Mouse (Mus musculus) right cerebral cortex, adult 2 months (tissue): ENCODE results near the gene Klk13.
"Not testable (repeated sequence)": the region's sequence is repeated elsewhere in the genome, so short reads cannot be mapped to it uniquely, and the experiment has no call there.

Experiments
- DNase-seq, 2 experiments: peaks; one replicate each; pipeline ENCODE4 v3.0.0; 2021 to 2022; ENCODE audit warnings: low spot score in 2 of 2

Klk13 gene

GRCm38 (mm10) chr7:43712267-43712666, at the start of gene Klk13:
TSS of gene Klk13 (plus strand) at chr7:43712567.
- no peak for DNase-seq

GRCm38 (mm10) chr7:43662804-43663203, 49.6 kb upstream of the Klk13 start:
- no peak for DNase-seq

- DNase-seq = not testable (repeated sequence)
Observed at GRCm38 (mm10) chr7:43667221-43667620, 45.1 kb upstream of the Klk13 start.

GRCm38 (mm10) chr7:43668582-43668981, 43.8 kb upstream of the Klk13 start:
- DNase-seq = no peak

GRCm38 (mm10) chr7:43671064-43671808, 41.1 kb upstream of the Klk13 start:
- DNase-seq = peak in 1 of 2 experiments; percentile 4

GRCm38 (mm10) chr7:43671809-43672580, 40.4 kb upstream of the Klk13 start, which contains the start of gene Ctu1:
TSS of gene Ctu1 (plus strand) at chr7:43672016.
- peak; percentile 90 to 93 for DNase-seq

GRCm38 (mm10) chr7:43672581-43673260, 39.6 kb upstream of the Klk13 start:
- DNase-seq = peak in 1 of 2 experiments; percentile 7

GRCm38 (mm10) chr7:43675091-43675490, 37.3 kb upstream of the Klk13 start:
- DNase-seq = no peak

- DNase-seq = peak; percentile 48 to 54
Observed at GRCm38 (mm10) chr7:43678517-43678916, 33.9 kb upstream of the Klk13 start.

- peak; percentile 74 to 75 for DNase-seq
Observed at GRCm38 (mm10) chr7:43680960-43681359, 31.4 kb upstream of the Klk13 start.

GRCm38 (mm10) chr7:43682511-43682910, 29.9 kb upstream of the Klk13 start:
- not testable (repeated sequence) for DNase-seq

- no peak for DNase-seq
Observed at GRCm38 (mm10) chr7:43685088-43685487, 27.3 kb upstream of the Klk13 start.

- no peak for DNase-seq
Observed at GRCm38 (mm10) chr7:43690118-43690517, 22.2 kb upstream of the Klk13 start, which contains the start of gene Klk14. TSS of gene Klk14 (plus strand) at chr7:43690418.

- no peak for DNase-seq
Observed at GRCm38 (mm10) chr7:43710031-43710430, 2.3 kb upstream of the Klk13 start.

GRCm38 (mm10) chr7:43712917-43713316, 550 bp downstream of the Klk13 start:
- no peak for DNase-seq

GRCm38 (mm10) chr7:43713741-43714351, 1.5 kb downstream of the Klk13 start:
- no peak for DNase-seq

GRCm38 (mm10) chr7:43747788-43748187, 35.4 kb downstream of the Klk13 start:
- DNase-seq = peak; percentile 7 to 15

GRCm38 (mm10) chr7:43752806-43753205, 40.4 kb downstream of the Klk13 start:
- no peak for DNase-seq

GRCm38 (mm10) chr7:43766484-43766883, 54.1 kb downstream of the Klk13 start:
- DNase-seq = no peak

GRCm38 (mm10) chr7:43768597-43768996, 56.2 kb downstream of the Klk13 start, which contains the start of gene Klk12:
TSS of gene Klk12 (plus strand) at chr7:43768897.
- DNase-seq = no peak

GRCm38 (mm10) chr7:43769636-43770035, 57.3 kb downstream of the Klk13 start:
- DNase-seq = no peak

GRCm38 (mm10) chr7:43770701-43771100, 58.3 kb downstream of the Klk13 start:
- DNase-seq = no peak
